Mouse (Mus musculus) ES-E14 (cell line): ENCODE results near the gene Ccz1. TPM values are rescaled to one million over a fixed set of nuclear protein-coding genes. Genes with fewer than 3 reads are reported as not detected.

Source experiments
- DNase-seq: peaks from one replicate; pipeline ENCODE4 v3.0.0-alpha.2; 2013; ENCODE audit warnings: low read depth, low spot score
- H3K27ac ChIP-seq: 2 replicates; pipeline ENCODE4 v1.5.1; 2012; ENCODE audit warnings: low read depth, mild to moderate bottlenecking, low read length, moderate library complexity, mixed read lengths; ENCODE audit not compliant: poor library complexity, insufficient read depth, severe bottlenecking
- H3K36me3 ChIP-seq: 2 replicates; pipeline ENCODE4 v1.6.1; 2012; ENCODE audit warnings: mild to moderate bottlenecking, low read length, moderate library complexity, mixed read lengths; ENCODE audit not compliant: control insufficient read depth, poor library complexity, insufficient read depth, severe bottlenecking
- H3K4me1 ChIP-seq, 2 experiments: fragments of 150-350 bp in 1 of 2; sonication (generic) in 1 of 2; 2 replicates each; pipeline ENCODE4 v1.6.1; 2012; ENCODE audit warnings: low read length in 2 of 2, mild to moderate bottlenecking in 1 of 2, mixed read lengths in 1 of 2; ENCODE audit not compliant: control insufficient read depth in 2 of 2, insufficient read depth in 2 of 2, poor library complexity in 1 of 2
- H3K4me3 ChIP-seq, 2 experiments: fragments of 150-350 bp in 1 of 2; sonication (generic) in 1 of 2; 2 replicates each; pipeline ENCODE4 v1.5.1; 2012; ENCODE audit warnings: low read length in 2 of 2, low read depth in 1 of 2, mild to moderate bottlenecking in 1 of 2, mixed read lengths in 1 of 2; ENCODE audit not compliant: insufficient read depth in 1 of 2, poor library complexity in 1 of 2, severe bottlenecking in 1 of 2
- H3K9ac ChIP-seq: 2 replicates; pipeline ENCODE4 v1.6.1; 2012; ENCODE audit warnings: low read depth, mild to moderate bottlenecking, low read length, mixed read lengths; ENCODE audit not compliant: poor library complexity, insufficient read depth, severe bottlenecking
- H3K9me3 ChIP-seq: fragments of 150-350 bp; sonication (generic); 2 replicates; pipeline ENCODE4 v1.6.1; 2012; ENCODE audit warnings: low read depth, mild to moderate bottlenecking, low read length; ENCODE audit not compliant: control insufficient read depth, insufficient read depth
- CHD2 ChIP-seq: IDR thresholded peaks from 2 replicates; pipeline ENCODE4 v1.6.1; 2014; ENCODE audit warnings: mild to moderate bottlenecking, low read depth, low read length, inconsistent platforms
- HCFC1 ChIP-seq: IDR thresholded peaks from 2 replicates; pipeline ENCODE4 v1.6.1; 2012; ENCODE audit warnings: low read length, inconsistent platforms, borderline replicate concordance; ENCODE audit not compliant: insufficient read depth
- MAFK ChIP-seq: IDR thresholded peaks from 2 replicates; pipeline ENCODE4 v1.6.1; 2014; ENCODE audit warnings: mild to moderate bottlenecking, low read depth, low read length, inconsistent platforms; ENCODE audit not compliant: insufficient read depth
- ZC3H11A ChIP-seq: IDR thresholded peaks from 2 replicates; pipeline ENCODE4 v1.6.1; 2012; ENCODE audit warnings: low read depth, mild to moderate bottlenecking, inconsistent platforms, low read length, borderline replicate concordance
- ZNF384 ChIP-seq: IDR thresholded peaks from 2 replicates; pipeline ENCODE4 v1.6.1; 2012; ENCODE audit warnings: low read depth, low read length, inconsistent platforms
- in situ Hi-C, 2 experiments: fragments of 600-800 bp; cut with MboI; formaldehyde crosslinking; loops; one replicate each; pipeline ENCODE4 v1.15.1; 2025; ENCODE audit warnings: low sequenced_read_pairs in 2 of 2, inconsistent platforms in 1 of 2; ENCODE audit not compliant: unreplicated experiment in 2 of 2
- total RNA-seq: library from RNA; depleted of rRNA; stranded (reverse); fragments of 300-350 nt; gene quantifications from 2 replicates; pipeline ENCODE4 v1.2.3, GENCODE M21; 2012

The Ccz1 gene
- total RNA-seq, 1 experiment, result 75.8 TPM

- Histone ChIP-seq H3K36me3 (peaks cover 36% of the 10 kb centered on the region), H3K27ac (no peak overlapping the region), H3K4me3 (no peak overlapping the region), H3K9ac (no peak overlapping the region), H3K4me1 (no peaks in the 10 kb centered on the region), H3K9me3 (no peaks in the 10 kb centered on the region)
- no peak for DNase-seq
- TF ChIP-seq ZC3H11A (no peak), CHD2 (no peak), ZNF384 (no peak), MAFK (no peak), HCFC1 (no peak)
- in situ Hi-C loops, result no loop called here
Observed at GRCm38 (mm10) chr5:144002461-144003192, 12.1 kb downstream of the Ccz1 start.

GRCm38 (mm10) chr5:143999409-143999808, 15.3 kb downstream of the Ccz1 start:
- H3K4me1 ChIP-seq, result no peaks in the 10 kb centered on the region
- H3K4me3 ChIP-seq, result no peak overlapping the region
- no peaks in the 10 kb centered on the region for H3K9me3 ChIP-seq
- no peak overlapping the region for H3K27ac ChIP-seq
- no peak overlapping the region for H3K9ac ChIP-seq
- in situ Hi-C loops, result no loop called here
- peak; percentile 25 for DNase-seq
- peaks cover 44% of the 10 kb centered on the region for H3K36me3 ChIP-seq
- TF ChIP-seq ZC3H11A (no peak), ZNF384 (no peak), CHD2 (no peak), MAFK (no peak), HCFC1 (no peak)

GRCm38 (mm10) chr5:143994632-143995365, 19.9 kb downstream of the Ccz1 start:
- H3K36me3 ChIP-seq, result peaks cover 43% of the 10 kb centered on the region
- no peak for DNase-seq

GRCm38 (mm10) chr5:143993849-143994248, 20.8 kb downstream of the Ccz1 start:
- Histone ChIP-seq H3K36me3 (peaks cover 41% of the 10 kb centered on the region), H3K27ac (no peak overlapping the region)
- in situ Hi-C loops, result no loop called here

More at GRCm38 (mm10) chr5:143994632-143995365, 19.9 kb downstream of the Ccz1 start:
- Histone ChIP-seq H3K9me3 (no peaks in the 10 kb centered on the region), H3K9ac (no peak overlapping the region), H3K4me1 (no peaks in the 10 kb centered on the region), H3K4me3 (no peak overlapping the region), H3K27ac (no peak overlapping the region)
- in situ Hi-C loops, result no loop called here
- TF ChIP-seq ZC3H11A (no peak), CHD2 (no peak), ZNF384 (no peak), MAFK (no peak), HCFC1 (no peak)

More at GRCm38 (mm10) chr5:143993849-143994248, 20.8 kb downstream of the Ccz1 start:
- Histone ChIP-seq H3K9ac (no peak overlapping the region), H3K9me3 (no peaks in the 10 kb centered on the region), H3K4me1 (no peaks in the 10 kb centered on the region), H3K4me3 (no peak overlapping the region)
- no peak for TF ChIP-seq MAFK
- TF ChIP-seq ZNF384, result no peak
- TF ChIP-seq HCFC1, result no peak
- TF ChIP-seq ZC3H11A, result no peak
- no peak for TF ChIP-seq CHD2
- DNase-seq, result no peak
